Mouse (Mus musculus): ENCODE data around the gene Rab11a. TPM values are rescaled to one million over a fixed set of nuclear protein-coding genes. Genes with fewer than 3 reads are reported as not detected.

Rab11a gene
- total RNA-seq (2014; fragmentation: Nextera tagmentation) (105 and 130 TPM in 2 replicates), total RNA-seq (2017) (92.5 and 116 TPM in 2 replicates)

GRCm38 (mm10) chr9:64737406-64738201, at the start of gene Rab11a:
TSS of gene Rab11a (minus strand) at chr9:64737758.
- ATAC-seq (replicated peaks; ENCODE audit: poor library complexity, severe bottlenecking): peak; percentile 93

GRCm38 (mm10) chr9:64786216-64786905, 48.8 kb upstream of the Rab11a start:
- ATAC-seq (replicated peaks; ENCODE audit: poor library complexity, severe bottlenecking): no peak

GRCm38 (mm10) chr9:64784841-64785240, 47.3 kb upstream of the Rab11a start:
- peak; percentile 38 for ATAC-seq (replicated peaks; ENCODE audit: poor library complexity, severe bottlenecking)

- ATAC-seq (replicated peaks; ENCODE audit: poor library complexity, severe bottlenecking): no peak
These were observed 46.0 kb upstream of the Rab11a start for GRCm38 (mm10) chr9:64783511-64783910.

DNA sequence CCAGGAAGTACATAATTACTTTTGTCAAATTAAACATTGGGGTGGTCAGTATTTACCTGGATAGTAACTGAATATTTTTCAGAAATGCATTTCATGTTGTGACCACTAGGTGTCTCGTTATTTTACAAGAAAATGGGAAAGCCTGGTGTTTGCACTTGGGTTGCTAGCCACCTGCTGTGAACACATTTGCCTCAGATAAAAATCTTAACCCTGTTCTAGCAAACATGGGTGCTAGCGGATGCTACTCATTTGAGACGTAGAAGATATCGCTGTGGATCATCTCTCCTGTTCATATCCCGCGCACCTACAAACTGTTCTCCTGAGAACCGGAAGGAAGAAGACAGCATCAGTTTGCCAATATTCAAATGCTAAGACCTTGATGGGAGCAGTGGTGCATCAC, 42.1 kb upstream of the Rab11a start:
- 0 out of 2 replicates have a peak, but pooled peaks have one; percentile 25 for ATAC-seq (replicated peaks; ENCODE audit: poor library complexity, severe bottlenecking)

DNA sequence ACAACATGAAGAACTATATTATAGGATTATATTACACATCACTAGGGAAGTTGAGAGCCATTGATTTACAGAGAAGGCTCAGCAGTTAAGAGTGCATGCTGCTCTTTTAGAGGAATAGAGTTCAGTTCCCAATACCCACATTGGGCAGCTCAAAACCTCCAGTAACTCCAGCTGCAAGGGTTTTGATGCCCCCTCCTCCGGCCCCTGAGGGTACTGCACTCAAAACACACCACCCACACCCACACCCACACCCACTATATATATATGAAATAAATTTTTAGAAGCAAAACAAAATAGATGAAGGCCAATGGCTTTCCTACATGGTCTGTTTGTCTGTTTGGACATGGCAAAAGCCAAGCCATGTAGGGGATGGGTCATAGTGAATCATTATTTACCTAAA, 40.6 kb upstream of the Rab11a start:
- ATAC-seq (replicated peaks; ENCODE audit: poor library complexity, severe bottlenecking): no peak

GRCm38 (mm10) chr9:64777441-64777987, 40.0 kb upstream of the Rab11a start:
- no peak for ATAC-seq (replicated peaks; ENCODE audit: poor library complexity, severe bottlenecking)

DNA sequence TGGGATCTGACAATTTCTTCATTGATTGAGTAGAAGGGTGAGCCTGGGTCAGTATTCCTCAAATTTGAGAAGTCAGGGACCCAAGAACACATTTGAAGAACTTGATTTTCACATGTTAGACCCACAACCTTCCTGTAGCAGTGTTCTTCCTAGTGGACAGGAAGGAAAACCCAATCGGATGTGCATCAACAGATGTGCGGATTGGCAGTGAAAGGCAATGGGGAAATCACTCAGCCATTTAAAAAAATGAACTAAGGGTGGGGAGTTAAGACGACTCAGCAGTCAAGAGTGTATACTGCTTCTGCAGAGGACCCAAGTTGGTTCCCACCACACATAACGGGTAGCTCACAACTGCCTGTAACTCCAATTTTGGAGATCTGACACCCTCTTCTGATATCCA, 37.9 kb upstream of the Rab11a start:
- ATAC-seq (replicated peaks; ENCODE audit: poor library complexity, severe bottlenecking): no peak

DNA sequence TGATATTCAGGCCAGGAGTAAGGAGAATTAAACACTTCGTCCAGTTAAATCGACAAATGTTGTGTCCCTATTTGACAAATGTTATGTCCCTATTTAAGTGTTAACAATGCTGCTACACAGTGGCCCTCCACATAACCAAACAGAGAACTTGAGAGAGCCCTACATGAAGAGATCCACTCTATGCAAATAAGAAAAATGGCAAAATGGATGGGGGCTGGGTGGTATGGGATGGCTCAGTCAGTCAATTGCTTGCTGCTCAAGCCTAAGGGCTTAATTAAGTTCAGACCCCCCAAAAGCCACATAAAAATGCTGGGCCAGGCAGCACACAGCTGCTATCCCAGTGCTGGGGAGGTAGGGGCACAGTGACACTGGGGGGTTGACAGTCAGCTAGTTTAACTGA, 37.3 kb upstream of the Rab11a start:
- ATAC-seq (replicated peaks; ENCODE audit: poor library complexity, severe bottlenecking): no peak

GRCm38 (mm10) chr9:64774411-64774811, 36.9 kb upstream of the Rab11a start:
- no peak for ATAC-seq (replicated peaks; ENCODE audit: poor library complexity, severe bottlenecking)

- ATAC-seq (replicated peaks; ENCODE audit: poor library complexity, severe bottlenecking): no peak
These were observed 36.4 kb upstream of the Rab11a start for GRCm38 (mm10) chr9:64773936-64774335.

DNA sequence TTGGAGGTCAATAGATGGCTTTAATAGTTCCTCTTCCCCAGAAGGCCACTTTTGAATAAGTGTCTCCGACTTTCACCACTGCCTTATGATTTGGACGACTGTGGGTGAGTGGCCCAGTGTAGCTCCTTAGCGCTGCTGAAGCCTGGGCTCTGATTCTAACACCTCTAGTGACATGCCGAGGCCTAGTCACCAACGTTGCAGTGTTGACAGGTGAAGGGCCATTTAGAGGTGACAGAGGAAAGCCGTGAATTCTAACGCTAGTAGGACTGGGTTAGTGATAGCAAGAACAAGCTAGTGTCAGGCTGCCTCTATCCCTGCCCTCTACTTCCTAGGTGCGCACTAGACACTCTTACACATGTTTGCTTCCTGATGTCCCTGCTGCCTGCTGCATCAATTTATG, 35.7 kb upstream of the Rab11a start:
- no peak for ATAC-seq (replicated peaks; ENCODE audit: poor library complexity, severe bottlenecking)

DNA sequence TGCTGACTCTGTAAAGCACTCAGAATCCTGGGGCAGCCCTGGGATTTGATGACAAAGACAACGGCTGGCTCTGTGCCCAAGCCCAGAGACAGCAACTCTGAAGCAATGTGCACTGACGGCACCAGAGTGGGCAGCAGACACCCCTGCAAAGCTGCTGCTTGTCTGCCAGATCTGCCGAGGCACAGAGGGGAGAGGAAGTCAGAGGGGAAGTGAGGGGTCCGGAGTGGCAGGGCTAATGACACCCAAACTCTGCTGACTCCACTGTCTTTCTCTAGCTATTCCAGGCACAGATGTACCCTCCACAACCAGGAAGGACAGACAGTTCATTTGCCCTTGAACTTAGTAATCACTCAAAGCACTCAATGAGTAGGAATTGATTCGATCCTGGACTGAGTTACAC, 33.7 kb upstream of the Rab11a start:
- ATAC-seq (replicated peaks; ENCODE audit: poor library complexity, severe bottlenecking): peak; percentile 98

DNA sequence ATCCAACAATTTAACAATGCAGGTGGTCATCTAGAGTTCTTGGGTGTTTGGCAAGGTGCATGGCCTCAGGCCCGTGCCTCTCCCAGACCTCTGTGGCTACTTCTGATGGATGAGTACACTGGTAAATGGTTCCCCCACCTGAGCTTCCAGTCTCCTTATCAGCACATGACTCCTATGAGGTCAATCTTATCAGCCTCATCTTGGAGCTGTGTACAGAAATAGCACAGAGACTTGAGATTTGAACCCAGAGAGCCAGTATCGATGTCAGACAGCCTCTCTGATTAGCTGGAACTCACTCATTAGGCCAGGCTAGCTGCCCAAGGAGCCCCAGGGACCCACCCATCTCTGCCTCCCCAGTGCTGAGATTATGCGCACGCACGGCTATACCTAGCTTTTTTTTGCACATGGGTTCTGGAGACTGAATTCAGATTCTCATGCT, 32.9 kb upstream of the Rab11a start:
- no peak for ATAC-seq (replicated peaks; ENCODE audit: poor library complexity, severe bottlenecking)

DNA sequence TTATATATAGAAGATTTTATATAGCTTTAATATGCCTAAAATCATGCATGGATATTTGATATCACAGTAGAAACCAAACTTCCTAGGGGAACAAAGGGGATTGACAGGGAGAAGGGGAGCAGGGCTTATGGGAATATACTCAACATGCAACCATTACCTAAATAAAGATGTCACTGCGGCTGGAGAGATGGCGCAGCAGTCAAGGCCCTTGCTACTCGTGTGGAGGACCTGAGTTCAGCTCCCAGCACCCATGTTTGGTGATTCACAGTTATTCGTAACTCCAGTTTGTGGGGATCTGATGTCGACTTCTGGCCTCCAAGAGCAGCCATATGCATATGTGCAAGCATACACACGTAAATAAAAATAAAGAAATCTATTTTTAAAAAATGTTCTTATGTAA, 32.4 kb upstream of the Rab11a start:
- ATAC-seq (replicated peaks; ENCODE audit: poor library complexity, severe bottlenecking): no peak

GRCm38 (mm10) chr9:64769066-64769695, 31.6 kb upstream of the Rab11a start:
- ATAC-seq (replicated peaks; ENCODE audit: poor library complexity, severe bottlenecking): no peak

DNA sequence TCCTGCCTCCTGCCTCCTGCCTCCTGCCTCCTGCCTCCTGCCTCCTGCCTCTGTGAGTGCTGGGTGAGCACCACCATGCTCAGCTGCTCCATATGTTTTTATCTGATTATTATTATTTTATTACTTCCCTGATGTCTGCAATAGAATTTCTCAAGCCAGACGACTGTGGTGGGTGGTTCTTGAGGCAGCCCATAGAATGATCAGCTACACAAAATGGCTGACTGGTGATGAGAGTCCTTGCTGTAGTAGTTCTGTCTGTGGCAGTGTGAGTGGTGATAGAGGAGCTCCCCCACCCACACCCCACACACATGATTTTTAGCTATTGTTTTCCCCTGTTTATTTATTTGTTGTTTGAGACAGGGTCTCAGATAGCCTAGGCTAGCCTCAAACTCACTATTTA, 30.2 kb upstream of the Rab11a start:
- no peak for ATAC-seq (replicated peaks; ENCODE audit: poor library complexity, severe bottlenecking)

DNA sequence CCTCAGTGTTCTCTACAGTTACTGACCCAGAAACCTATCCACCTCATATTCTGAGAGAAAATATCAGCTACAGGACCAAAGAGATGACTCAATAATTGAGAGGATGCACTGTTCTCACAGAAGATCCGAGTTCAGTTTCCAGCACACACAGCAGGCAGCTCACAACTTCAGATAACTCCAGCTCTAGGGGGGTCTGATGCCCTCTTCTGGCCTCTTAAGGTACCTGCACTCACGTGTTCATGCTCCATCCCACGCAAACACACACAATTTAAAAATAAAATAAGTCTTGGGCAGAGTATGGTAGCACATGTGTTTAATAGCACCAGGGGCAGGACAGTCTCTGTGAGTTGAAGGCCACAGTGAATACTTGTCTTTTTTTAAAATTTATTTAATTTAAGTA, 28.6 kb upstream of the Rab11a start:
- no peak for ATAC-seq (replicated peaks; ENCODE audit: poor library complexity, severe bottlenecking)

GRCm38 (mm10) chr9:64764824-64765223, 27.3 kb upstream of the Rab11a start:
- no peak for ATAC-seq (replicated peaks; ENCODE audit: poor library complexity, severe bottlenecking)

GRCm38 (mm10) chr9:64758052-64758451, 20.5 kb upstream of the Rab11a start:
- ATAC-seq (replicated peaks; ENCODE audit: poor library complexity, severe bottlenecking): no peak

- ATAC-seq (replicated peaks; ENCODE audit: poor library complexity, severe bottlenecking): no peak
These were observed 15.0 kb upstream of the Rab11a start for GRCm38 (mm10) chr9:64752575-64752974.

All from granulocyte monocyte progenitor cell, adult 5-6 weeks (primary cell).